Mouse (Mus musculus) frontal cortex, adult (tissue): Measurements from ENCODE around the gene Abhd16a.
A peak's percentile ranks its signal among the peaks of the same experiment; 100 is the strongest.

Experiments used
- ATAC-seq: cut with Nextera tagmentation; 2 replicates; pipeline ENCODE4 v1.9.2; 2017; ENCODE audit warnings: mild to moderate bottlenecking, moderate library complexity, mixed read lengths; ENCODE audit not compliant: low TSS enrichment

Gene Abhd16a

DNA sequence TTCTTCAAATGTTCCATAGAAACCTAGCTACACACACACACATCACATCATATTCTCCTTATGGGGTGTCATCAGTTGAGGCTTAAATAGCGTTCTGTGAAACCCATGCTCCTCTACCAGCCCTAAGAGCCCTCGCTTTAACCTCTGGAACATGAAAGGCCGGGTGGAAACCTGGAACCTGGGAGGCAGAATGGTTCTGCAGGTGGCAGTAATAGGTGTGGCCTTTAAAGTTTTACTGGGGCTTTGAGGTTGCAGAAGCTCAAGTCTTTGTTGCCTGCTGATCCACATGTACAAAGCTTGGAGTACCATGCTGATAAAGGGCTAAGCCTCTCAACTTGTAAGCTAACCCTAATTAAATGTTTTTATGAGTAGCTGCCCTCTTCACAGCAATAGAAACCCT, 58.3 kb downstream of the Abhd16a start:
- ATAC-seq, result no peak

GRCm38 (mm10) chr17:35147922-35148639, 59.0 kb downstream of the Abhd16a start:
- peak; percentile 38; the same call in 1 of the 2 replicates for ATAC-seq

GRCm38 (mm10) chr17:35152121-35152520, 63.1 kb downstream of the Abhd16a start:
- no peak for ATAC-seq
